Mouse (Mus musculus) ES-Bruce4 (cell line): ENCODE data around the gene Dpysl4. TPM values are rescaled to one million over a fixed set of nuclear protein-coding genes. Genes with fewer than 3 reads are reported as not detected.
A peak's percentile ranks its signal among the peaks of the same experiment; 100 is the strongest.

Experiments used
- H3K27ac ChIP-seq: 2 replicates; pipeline ENCODE4 v1.5.1; 2012; ENCODE audit warnings: low read length, inconsistent platforms; ENCODE audit not compliant: insufficient read depth
- H3K27me3 ChIP-seq: 2 replicates; pipeline ENCODE4 v1.6.1; 2012; ENCODE audit warnings: mild to moderate bottlenecking, low read length, inconsistent platforms; ENCODE audit not compliant: control insufficient read depth, poor library complexity, insufficient read depth, severe bottlenecking
- H3K36me3 ChIP-seq: 2 replicates; pipeline ENCODE4 v1.6.1; 2012; ENCODE audit warnings: inconsistent platforms, mild to moderate bottlenecking, low read length, moderate library complexity; ENCODE audit not compliant: control insufficient read depth, poor library complexity, insufficient read depth, severe bottlenecking
- H3K4me1 ChIP-seq: one replicate; pipeline ENCODE4 v1.8.1; 2011; ENCODE audit warnings: low read length; ENCODE audit not compliant: control insufficient read depth, insufficient read depth
- H3K4me3 ChIP-seq: 2 replicates; pipeline ENCODE4 v1.5.1; 2011; ENCODE audit warnings: low read depth, mild to moderate bottlenecking, low read length
- H3K9ac ChIP-seq: 2 replicates; pipeline ENCODE4 v1.6.1; 2012; ENCODE audit warnings: low read depth, mild to moderate bottlenecking, inconsistent platforms; ENCODE audit not compliant: poor library complexity, severe bottlenecking
- H3K9me3 ChIP-seq: replicated peaks from 2 replicates; pipeline ENCODE4 v1.6.1; 2012; ENCODE audit warnings: mild to moderate bottlenecking, low read length, inconsistent platforms; ENCODE audit not compliant: control insufficient read depth, poor library complexity, insufficient read depth, severe bottlenecking
- CTCF ChIP-seq: IDR thresholded peaks from one replicate; pipeline ENCODE4 v1.8.1; 2011; ENCODE audit warnings: low read depth, low read length
- EP300 ChIP-seq: IDR thresholded peaks from 2 replicates; pipeline ENCODE4 v1.6.1; 2011; ENCODE audit warnings: low read depth, low read length; ENCODE audit not compliant: insufficient read depth
- POLR2A ChIP-seq: IDR thresholded peaks from one replicate; pipeline ENCODE4 v1.8.1; 2011; ENCODE audit warnings: low read length; ENCODE audit not compliant: insufficient read depth
- polyA plus RNA-seq: library from polyadenylated mRNA; stranded (reverse); fragments of >200 nt; gene quantifications from 2 replicates; pipeline ENCODE4 v1.2.4, GENCODE M21; 2011; ENCODE audit warnings: low read depth; ENCODE audit not compliant: missing spikeins, insufficient read depth, insufficient read length

Dpysl4 gene
- polyA plus RNA-seq, 1 experiment, result 2.1 TPM

GRCm38 (mm10) chr7:139086195-139087158 lies 676 bp downstream of the Dpysl4 start:
- no peaks in the 10 kb centered on the region for H3K4me1 ChIP-seq
- TF ChIP-seq EP300, result no peak
- no peak for TF ChIP-seq CTCF
- no peak for TF ChIP-seq POLR2A
- H3K36me3 ChIP-seq, result no peaks in the 10 kb centered on the region
- H3K27ac ChIP-seq, result no peak overlapping the region
- peak overlapping the region; percentile 86 for H3K4me3 ChIP-seq
- H3K9me3 ChIP-seq, result no peaks in the 10 kb centered on the region
- H3K9ac ChIP-seq, result peak overlapping the region; percentile 76
- peaks cover 12% of the 10 kb centered on the region for H3K27me3 ChIP-seq

GRCm38 (mm10) chr7:139087801-139088200 lies 2.0 kb downstream of the Dpysl4 start:
- no peaks in the 10 kb centered on the region for H3K36me3 ChIP-seq
- no peaks in the 10 kb centered on the region for H3K4me1 ChIP-seq
- H3K27ac ChIP-seq, result no peak overlapping the region
- TF ChIP-seq EP300, result no peak
- no peak for TF ChIP-seq CTCF
- TF ChIP-seq POLR2A, result no peak
- H3K9me3 ChIP-seq, result no peaks in the 10 kb centered on the region
- no peak overlapping the region for H3K4me3 ChIP-seq
- H3K9ac ChIP-seq, result no peak overlapping the region
- H3K27me3 ChIP-seq, result peaks cover 12% of the 10 kb centered on the region

GRCm38 (mm10) chr7:139089892-139090874 lies 4.4 kb downstream of the Dpysl4 start:
- no peak overlapping the region for H3K9ac ChIP-seq
- H3K9me3 ChIP-seq, result no peaks in the 10 kb centered on the region
- H3K4me3 ChIP-seq, result no peak overlapping the region
- no peak overlapping the region for H3K27ac ChIP-seq
- peaks cover 12% of the 10 kb centered on the region for H3K27me3 ChIP-seq
- no peaks in the 10 kb centered on the region for H3K4me1 ChIP-seq
- no peaks in the 10 kb centered on the region for H3K36me3 ChIP-seq
- TF ChIP-seq CTCF (no peak), POLR2A (no peak), EP300 (no peak)

- no peak for TF ChIP-seq EP300
- no peak for TF ChIP-seq POLR2A
- TF ChIP-seq CTCF, result no peak
- Histone ChIP-seq H3K27ac (no peak overlapping the region), H3K4me3 (no peak overlapping the region), H3K9ac (no peak overlapping the region), H3K36me3 (no peaks in the 10 kb centered on the region), H3K9me3 (no peaks in the 10 kb centered on the region), H3K27me3 (peaks cover 5% of the 10 kb centered on the region), H3K4me1 (no peaks in the 10 kb centered on the region)
Measured at GRCm38 (mm10) chr7:139091681-139092080, 5.9 kb downstream of the Dpysl4 start.

GRCm38 (mm10) chr7:139092676-139093075 lies 6.9 kb downstream of the Dpysl4 start:
- H3K27me3 ChIP-seq, result no peaks in the 10 kb centered on the region
- no peak overlapping the region for H3K4me3 ChIP-seq
- no peak for TF ChIP-seq EP300
- no peak for TF ChIP-seq POLR2A
- TF ChIP-seq CTCF, result no peak
- H3K9ac ChIP-seq, result no peak overlapping the region
- H3K4me1 ChIP-seq, result no peaks in the 10 kb centered on the region
- no peaks in the 10 kb centered on the region for H3K36me3 ChIP-seq
- no peak overlapping the region for H3K27ac ChIP-seq
- H3K9me3 ChIP-seq, result no peaks in the 10 kb centered on the region

GRCm38 (mm10) chr7:139093124-139093523 lies 7.3 kb downstream of the Dpysl4 start:
- Histone ChIP-seq H3K27ac (no peak overlapping the region), H3K36me3 (no peaks in the 10 kb centered on the region), H3K4me1 (no peaks in the 10 kb centered on the region), H3K4me3 (no peak overlapping the region), H3K27me3 (no peaks in the 10 kb centered on the region), H3K9ac (no peak overlapping the region), H3K9me3 (no peaks in the 10 kb centered on the region)
- no peak for TF ChIP-seq EP300
- TF ChIP-seq POLR2A, result no peak
- no peak for TF ChIP-seq CTCF
